26 mouse cellular contexts compared by ENCODE assay signal in genomic region chr13:47748906-47749305, GRCm38 (mm10).
DNase-seq lines count a peak whose midpoint lies in the region; ATAC-seq and TF ChIP-seq lines count a peak whose summit lies in the region.
"Had no signal": no experiment of that assay in that cellular context is flagged by ENCODE, and none has a peak within 500 bp of the region (broad histone marks: within the 10 kb centered on the region; RNA-seq: fewer than 3 reads in every experiment).

No protein-coding gene starts in this region.

- no peak for ATAC-seq in midbrain, embryonic 14.5 days (ENCODE audit: low FRiP score, low TSS enrichment)
- ATAC-seq in midbrain, embryonic 15.5 days (replicated peaks) = no peak
- ATAC-seq: activated CD4-positive, CD25-positive, alpha-beta regulatory T cell, adult 4 months; CD4-positive, CD25-positive, alpha-beta regulatory T cell, adult 4 months; forebrain, embryonic 16.5 days; Patski had no signal

- no peak overlapping the region for H3K4me2 ChIP-seq in midbrain, embryonic 14.5 days (ENCODE audit: low read length)
- H3K4me2 ChIP-seq in midbrain, embryonic 15.5 days = no peak overlapping the region
- H3K4me2 ChIP-seq: embryonic facial prominence, embryonic 13.5 days; embryonic facial prominence, embryonic 15.5 days; forebrain, embryonic 12.5 days had no signal

- peak; percentile 5 for DNase-seq in embryo, embryonic 11 days
- no peak for DNase-seq in embryo, embryonic 10 days (ENCODE audit: low spot score)
- peak; percentile 55 for DNase-seq in midbrain, embryonic 14.5 days
- peak; percentile 40 for DNase-seq in brain, embryonic 14.5 days (ENCODE audit: low read depth)
- DNase-seq: adrenal gland, adult 8-10 months; adrenal gland, postnatal 14 days; adrenal gland, postnatal 36 days; B cell, adult 2 months; cerebellum, adult 11 months; cerebellum, adult 18-20 months; cerebellum, adult 8-10 months; cerebellum, adult 9-11 months; cerebellum, postnatal 14 days; cerebellum, postnatal 36 days had no signal

- no peak overlapping the region for H3K4me3 ChIP-seq in midbrain, embryonic 14.5 days (replicated peaks; ENCODE audit: low read depth, low read length)
- no peak overlapping the region for H3K4me3 ChIP-seq in midbrain, embryonic 15.5 days
- H3K4me3 ChIP-seq: embryonic facial prominence, embryonic 13.5 days; embryonic facial prominence, embryonic 15.5 days; erythroblast, embryonic 14.5 days; forebrain, embryonic 10.5 days; forebrain, embryonic 12.5 days had no signal

- no peaks in the 10 kb centered on the region for H3K27me3 ChIP-seq in midbrain, embryonic 14.5 days (ENCODE audit: control insufficient read depth, insufficient read depth, low read length)
- no peaks in the 10 kb centered on the region for H3K27me3 ChIP-seq in midbrain, embryonic 15.5 days (replicated peaks)
- H3K27me3 ChIP-seq: CH12.LX; embryonic facial prominence, embryonic 13.5 days; embryonic facial prominence, embryonic 15.5 days; forebrain, embryonic 12.5 days had no signal

- no peak overlapping the region for H3K9ac ChIP-seq in midbrain, embryonic 14.5 days (replicated peaks; ENCODE audit: low read length)
- no peak overlapping the region for H3K9ac ChIP-seq in midbrain, embryonic 15.5 days
- H3K9ac ChIP-seq: embryonic facial prominence, embryonic 13.5 days; embryonic facial prominence, embryonic 15.5 days; forebrain, embryonic 12.5 days had no signal

- TF ChIP-seq CTCF in brain, embryonic 14.5 days (IDR thresholded peaks at IDR 0.05; ENCODE audit: borderline replicate concordance, extremely low read depth, insufficient read depth, insufficient read length) = no peak

- H3K27ac ChIP-seq in midbrain, embryonic 14.5 days (replicated peaks; ENCODE audit: low read depth, low read length) = no peak overlapping the region
- no peak overlapping the region for H3K27ac ChIP-seq in midbrain, embryonic 15.5 days
- H3K27ac ChIP-seq: embryonic facial prominence, embryonic 13.5 days; embryonic facial prominence, embryonic 15.5 days; forebrain, embryonic 10.5 days; forebrain, embryonic 12.5 days had no signal

- H3K9me3 ChIP-seq in midbrain, embryonic 14.5 days (ENCODE audit: control insufficient read depth, low read length) = no peaks in the 10 kb centered on the region
- no peaks in the 10 kb centered on the region for H3K9me3 ChIP-seq in midbrain, embryonic 15.5 days
- H3K9me3 ChIP-seq: embryonic facial prominence, embryonic 13.5 days; embryonic facial prominence, embryonic 15.5 days; forebrain, embryonic 10.5 days; forebrain, embryonic 12.5 days had no signal

- no peak for TF ChIP-seq POLR2A in brain, embryonic 14.5 days (IDR thresholded peaks at IDR 0.05; ENCODE audit: borderline replicate concordance, extremely low read depth, insufficient read depth, insufficient read length, poor library complexity, severe bottlenecking)

- H3K36me3 ChIP-seq in midbrain, embryonic 14.5 days (ENCODE audit: control insufficient read depth, insufficient read depth, low read length) = no peaks in the 10 kb centered on the region
- H3K36me3 ChIP-seq in midbrain, embryonic 15.5 days (replicated peaks) = no peaks in the 10 kb centered on the region
- H3K36me3 ChIP-seq: embryonic facial prominence, embryonic 13.5 days; embryonic facial prominence, embryonic 15.5 days; forebrain, embryonic 10.5 days; forebrain, embryonic 12.5 days; G1E had no signal

- H3K4me1 ChIP-seq in midbrain, embryonic 14.5 days (ENCODE audit: control insufficient read depth, insufficient read depth, low read length) = 0 out of 2 replicates have a peak, but pooled peaks cover 4% of the 10 kb centered on the region
- no peaks in the 10 kb centered on the region for H3K4me1 ChIP-seq in midbrain, embryonic 15.5 days
- H3K4me1 ChIP-seq: embryonic facial prominence, embryonic 13.5 days; embryonic facial prominence, embryonic 15.5 days had no signal
